Comparison of ENCODE assay signal across 10 mouse cellular contexts in genomic region chr11:86936938-86937337, GRCm38 (mm10).
"Had no signal": no experiment of that assay in that cellular context is flagged by ENCODE, and none has a peak within 500 bp of the region (broad histone marks: within the 10 kb centered on the region; RNA-seq: fewer than 3 reads in every experiment).

No protein-coding gene starts in this region.

- H3K4me1 ChIP-seq: limb, embryonic 15.5 days; liver, embryonic 12.5 days; midbrain, embryonic 12.5 days had no signal

- H3K36me3 ChIP-seq: liver, embryonic 12.5 days had no signal

- DNase-seq: lung, embryonic 14.5 days; lung, postnatal 10 days; right cerebral cortex, postnatal 14 days; thymus, postnatal 36 days had no signal

- H3K4me3 ChIP-seq: layer of hippocampus, adult 2 months; limb, embryonic 15.5 days; liver, embryonic 12.5 days; megakaryocyte, embryonic 14.5 days; midbrain, embryonic 12.5 days had no signal

- H3K9me3 ChIP-seq: limb, embryonic 15.5 days; liver, embryonic 12.5 days; megakaryocyte, embryonic 14.5 days; midbrain, embryonic 12.5 days had no signal

- H3K9ac ChIP-seq: limb, embryonic 15.5 days; liver, embryonic 12.5 days; lung, embryonic 14.5 days; midbrain, embryonic 12.5 days had no signal

- ATAC-seq: liver, embryonic 12.5 days had no signal

- H3K4me2 ChIP-seq: limb, embryonic 15.5 days; liver, embryonic 12.5 days; lung, embryonic 14.5 days; midbrain, embryonic 12.5 days had no signal

- H3K27ac ChIP-seq: layer of hippocampus, adult 2 months; limb, embryonic 15.5 days; liver, embryonic 12.5 days; macrophage; midbrain, embryonic 12.5 days had no signal

- H3K27me3 ChIP-seq: limb, embryonic 15.5 days; liver, embryonic 12.5 days; midbrain, embryonic 12.5 days had no signal
